Mouse (Mus musculus): ENCODE measurements at regions not wholly inside any gene's neighbourhood (a gene's known extent, or its start where the extent isn't known, plus 50 kb on each side); places are given as distances from the start of the nearest gene placed in this dataset.
"Not testable (repeated sequence)": the region's sequence is repeated elsewhere in the genome, so short reads cannot be mapped to it uniquely, and the experiment has no call there.

GRCm38 (mm10) chr3:7079073-7079472 lies 458.8 kb upstream of the 1700008P02Rik start:
- H3K36me3 ChIP-seq: no peaks in the 10 kb centered on the region
- no peak overlapping the region for H3K9ac ChIP-seq
- H3K4me2 ChIP-seq (replicated peaks): no peak overlapping the region
- H3K4me1 ChIP-seq: no peaks in the 10 kb centered on the region
- 0 out of 2 replicates have a peak, but pooled peaks cover 2% of the 10 kb centered on the region for H3K9me3 ChIP-seq (replicated peaks)
- H3K27ac ChIP-seq: no peak overlapping the region
- no peaks in the 10 kb centered on the region for H3K27me3 ChIP-seq
- no peak overlapping the region for H3K4me3 ChIP-seq
- 48% methylated on average over 1 of the region's 1 CpGs for WGBS
- ATAC-seq (ENCODE audit: low FRiP score): no peak

DNA sequence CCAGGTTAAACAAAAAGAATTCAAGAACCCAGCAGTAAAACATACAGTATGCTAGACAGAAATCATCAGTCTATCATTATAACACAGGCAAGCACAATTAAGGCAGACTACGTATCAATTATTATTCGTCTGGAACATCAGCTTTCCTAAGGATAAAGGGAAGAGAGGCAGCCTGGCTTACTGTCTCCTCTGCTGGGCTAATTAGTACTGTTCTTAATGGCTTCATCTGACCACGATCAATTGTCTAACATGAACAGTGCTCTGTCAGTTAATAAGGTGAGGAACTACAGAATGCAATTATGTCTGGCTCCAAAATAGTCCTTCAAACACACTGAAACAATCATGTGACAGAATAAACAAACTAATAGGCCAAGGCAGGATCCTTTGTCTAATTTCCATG lies 456.6 kb upstream of the 1700008P02Rik start:
- Histone ChIP-seq H3K4me1 (no peaks in the 10 kb centered on the region), H3K27ac (no peak overlapping the region), H3K27me3 (no peaks in the 10 kb centered on the region), H3K4me3 (no peak overlapping the region), H3K36me3 (no peaks in the 10 kb centered on the region), H3K4me2 (replicated peaks) (no peak overlapping the region), H3K9ac (no peak overlapping the region), H3K9me3 (replicated peaks) (0 out of 2 replicates have a peak, but pooled peaks cover 2% of the 10 kb centered on the region)
- WGBS: 71% methylated on average over 3 of the region's 3 CpGs
- peak; percentile 60; the same call in 1 of the 2 replicates for ATAC-seq (ENCODE audit: low FRiP score)

DNA sequence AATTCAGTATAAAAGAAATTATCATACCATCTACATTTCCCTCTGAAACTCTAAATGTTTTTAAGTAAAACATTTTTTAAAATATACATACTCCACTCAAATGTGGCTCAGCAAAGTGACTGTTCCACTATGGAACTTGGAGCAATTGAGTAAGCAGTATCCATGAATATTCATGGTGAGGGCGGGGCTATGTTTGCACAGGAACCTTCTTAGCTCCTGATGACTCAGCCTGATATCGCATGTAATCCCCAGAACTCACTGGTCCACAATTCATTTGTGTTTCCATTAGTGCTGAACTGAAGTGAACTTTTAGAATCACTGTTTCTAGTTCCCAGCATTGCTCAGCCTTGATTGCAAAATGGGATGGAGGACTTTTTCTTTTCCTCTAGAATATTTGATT lies 454.2 kb upstream of the 1700008P02Rik start:
- H3K27me3 ChIP-seq: no peaks in the 10 kb centered on the region
- no peak overlapping the region for H3K9ac ChIP-seq
- WGBS: 78% methylated on average over 2 of the region's 2 CpGs
- H3K4me2 ChIP-seq (replicated peaks): no peak overlapping the region
- H3K27ac ChIP-seq: no peak overlapping the region
- no peaks in the 10 kb centered on the region for H3K36me3 ChIP-seq
- H3K9me3 ChIP-seq (replicated peaks): 0 out of 2 replicates have a peak, but pooled peaks cover 2% of the 10 kb centered on the region
- H3K4me1 ChIP-seq: no peaks in the 10 kb centered on the region
- ATAC-seq (ENCODE audit: low FRiP score): no peak
- H3K4me3 ChIP-seq: no peak overlapping the region

DNA sequence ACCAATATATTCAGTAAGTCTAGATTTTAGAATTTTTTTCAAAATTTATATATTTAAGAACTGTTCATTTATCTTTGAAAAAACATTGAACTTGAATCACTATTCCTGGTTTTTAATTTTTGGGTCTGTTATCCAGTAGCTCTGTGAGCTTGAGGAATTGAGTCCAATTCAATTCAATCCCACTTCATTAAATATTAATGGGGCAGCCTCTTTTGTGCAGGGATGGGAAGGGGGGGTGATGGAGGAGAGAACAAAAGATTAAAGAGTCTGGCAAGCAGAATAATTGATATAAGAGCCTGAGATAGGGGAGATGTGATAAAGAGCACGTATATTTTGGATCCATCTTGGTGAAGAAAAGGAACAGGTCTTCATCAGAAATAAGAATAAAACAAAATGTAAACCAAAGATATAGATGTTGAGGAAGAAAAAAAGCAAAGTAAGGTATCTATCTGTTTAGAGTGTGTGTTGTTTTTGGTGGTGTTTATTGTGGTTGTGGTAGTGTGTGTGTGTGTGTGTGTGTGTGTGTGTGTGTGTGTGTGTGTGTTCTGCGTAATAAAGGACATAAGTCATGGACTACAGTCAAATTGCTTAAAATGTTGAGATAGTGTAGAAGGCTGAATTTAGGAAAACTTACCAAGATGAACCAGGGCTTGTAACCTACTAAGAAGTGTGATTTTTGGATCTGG lies 421.3 kb upstream of the 1700008P02Rik start:
- ATAC-seq (ENCODE audit: low FRiP score): peak; percentile 80
- Histone ChIP-seq H3K27ac (no peak overlapping the region), H3K4me2 (replicated peaks) (no peak overlapping the region), H3K4me1 (no peaks in the 10 kb centered on the region), H3K9me3 (replicated peaks) (no peaks in the 10 kb centered on the region; the same call in 1 of the 2 replicates), H3K4me3 (no peak overlapping the region), H3K36me3 (no peaks in the 10 kb centered on the region), H3K27me3 (no peaks in the 10 kb centered on the region), H3K9ac (no peak overlapping the region)
- 49% methylated on average over 2 of the region's 2 CpGs for WGBS

DNA sequence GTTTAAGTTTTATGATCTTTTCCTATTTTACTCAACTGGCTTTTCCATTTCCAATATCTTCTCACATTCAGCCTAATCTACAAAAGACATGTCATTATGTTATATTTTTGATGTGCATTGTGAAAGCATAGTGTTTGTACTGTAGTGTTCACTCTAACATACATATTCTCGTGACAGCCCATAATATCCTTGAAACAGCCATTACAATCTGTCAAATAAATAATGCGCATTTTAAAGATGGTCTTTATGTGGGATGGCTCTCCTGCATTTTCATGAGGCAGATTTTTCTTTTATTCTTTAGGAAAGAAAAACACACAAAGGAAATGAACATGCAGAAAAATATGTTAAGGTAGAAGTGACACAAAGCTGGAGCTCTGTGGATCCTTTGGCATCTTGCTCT lies 415.6 kb upstream of the 1700008P02Rik start:
- Histone ChIP-seq H3K27me3 (no peaks in the 10 kb centered on the region), H3K4me1 (no peaks in the 10 kb centered on the region), H3K4me2 (replicated peaks) (no peak overlapping the region), H3K9ac (no peak overlapping the region), H3K27ac (no peak overlapping the region), H3K36me3 (no peaks in the 10 kb centered on the region), H3K9me3 (replicated peaks) (no peaks in the 10 kb centered on the region; the same call in 1 of the 2 replicates), H3K4me3 (no peak overlapping the region)
- WGBS: 54% methylated on average over 2 of the region's 2 CpGs
- peak; percentile 53; the same call in 1 of the 2 replicates for ATAC-seq (ENCODE audit: low FRiP score)

- Histone ChIP-seq H3K4me3 (no peak overlapping the region), H3K27ac (no peak overlapping the region), H3K36me3 (no peaks in the 10 kb centered on the region), H3K4me1 (no peaks in the 10 kb centered on the region), H3K27me3 (no peaks in the 10 kb centered on the region), H3K9ac (no peak overlapping the region), H3K4me2 (replicated peaks) (no peak overlapping the region), H3K9me3 (replicated peaks) (no peaks in the 10 kb centered on the region)
- WGBS: 27% methylated on average over 5 of the region's 5 CpGs
- peak; percentile 82 for ATAC-seq (ENCODE audit: low FRiP score)
Observed at GRCm38 (mm10) chr3:7027845-7028244, 407.6 kb upstream of the 1700008P02Rik start.

GRCm38 (mm10) chr3:7014345-7014973 lies 394.2 kb upstream of the 1700008P02Rik start:
- Histone ChIP-seq H3K4me3 (no peak overlapping the region), H3K4me2 (replicated peaks) (no peak overlapping the region), H3K27ac (no peak overlapping the region), H3K4me1 (0 out of 2 replicates have a peak, but pooled peaks cover 2% of the 10 kb centered on the region), H3K9ac (no peak overlapping the region), H3K9me3 (replicated peaks) (no peaks in the 10 kb centered on the region), H3K36me3 (no peaks in the 10 kb centered on the region), H3K27me3 (no peaks in the 10 kb centered on the region)
- ATAC-seq (ENCODE audit: low FRiP score): no peak
- WGBS: 37% methylated on average over 7 of the region's 7 CpGs

- H3K4me2 ChIP-seq (replicated peaks): no peak overlapping the region
- no peaks in the 10 kb centered on the region for H3K9me3 ChIP-seq (replicated peaks)
- peaks cover 6% of the 10 kb centered on the region; the same call in 1 of the 2 replicates for H3K4me1 ChIP-seq
- peak overlapping the region; percentile 48; the same call in 1 of the 2 replicates for H3K27ac ChIP-seq
- no peak overlapping the region for H3K4me3 ChIP-seq
- no peaks in the 10 kb centered on the region for H3K36me3 ChIP-seq
- H3K27me3 ChIP-seq: no peaks in the 10 kb centered on the region
- H3K9ac ChIP-seq: no peak overlapping the region
- ATAC-seq (ENCODE audit: low FRiP score): no peak
Observed at GRCm38 (mm10) chr3:7013516-7013915, 393.3 kb upstream of the 1700008P02Rik start.

GRCm38 (mm10) chr3:7010294-7011087 lies 390.2 kb upstream of the 1700008P02Rik start:
- Histone ChIP-seq H3K27ac (0 out of 2 replicates have a peak overlapping the region, but pooled peaks have one; percentile 44), H3K36me3 (no peaks in the 10 kb centered on the region), H3K9ac (no peak overlapping the region), H3K27me3 (no peaks in the 10 kb centered on the region), H3K4me2 (replicated peaks) (no peak overlapping the region), H3K4me1 (peaks cover 6% of the 10 kb centered on the region; the same call in 1 of the 2 replicates), H3K9me3 (replicated peaks) (no peaks in the 10 kb centered on the region), H3K4me3 (no peak overlapping the region)
- peak; percentile 68; the same call in 1 of the 2 replicates for ATAC-seq (ENCODE audit: low FRiP score)
- WGBS: 45% methylated on average over 7 of the region's 7 CpGs

GRCm38 (mm10) chr3:7008671-7009217 lies 388.5 kb upstream of the 1700008P02Rik start:
- Histone ChIP-seq H3K4me1 (peaks cover 6% of the 10 kb centered on the region; the same call in 1 of the 2 replicates), H3K27me3 (no peaks in the 10 kb centered on the region), H3K9ac (no peak overlapping the region), H3K4me2 (replicated peaks) (no peak overlapping the region), H3K36me3 (no peaks in the 10 kb centered on the region), H3K9me3 (replicated peaks) (no peaks in the 10 kb centered on the region), H3K4me3 (no peak overlapping the region), H3K27ac (peak overlapping the region; percentile 60; the same call in 1 of the 2 replicates)
- no peak for ATAC-seq (ENCODE audit: low FRiP score)
- WGBS: 71% methylated on average over 7 of the region's 7 CpGs

GRCm38 (mm10) chr3:7007811-7008359 lies 387.6 kb upstream of the 1700008P02Rik start:
- no peak overlapping the region for H3K27ac ChIP-seq
- H3K4me2 ChIP-seq (replicated peaks): no peak overlapping the region
- no peak for ATAC-seq (ENCODE audit: low FRiP score)

DNA sequence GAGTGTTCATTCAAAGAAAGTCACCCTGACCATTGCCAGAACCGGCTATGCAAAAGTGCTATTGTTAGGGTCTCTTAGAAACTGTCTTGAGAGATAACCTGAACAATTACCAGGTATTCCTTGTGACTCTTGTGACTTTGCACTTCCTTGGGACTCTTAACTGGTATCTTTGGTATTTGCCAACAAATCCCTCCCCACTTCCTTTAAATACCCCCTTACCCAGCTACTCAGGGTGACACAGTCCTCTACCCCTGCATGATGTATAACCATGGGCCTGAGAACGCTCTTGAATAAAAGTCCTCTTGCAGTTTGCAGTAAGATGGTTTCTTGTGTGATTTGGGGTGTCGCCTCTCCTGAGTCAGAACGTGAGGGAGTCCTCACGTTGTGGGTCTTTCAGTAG lies 371.5 kb upstream of the 1700008P02Rik start:
- H3K9me3 ChIP-seq (replicated peaks); H3K4me3 ChIP-seq; H3K36me3 ChIP-seq; H3K4me1 ChIP-seq; ATAC-seq (ENCODE audit: low FRiP score); H3K9ac ChIP-seq; H3K4me2 ChIP-seq (replicated peaks); H3K27ac ChIP-seq; H3K27me3 ChIP-seq: not testable (repeated sequence)
- 84% methylated on average over 5 of the region's 5 CpGs for WGBS

More at GRCm38 (mm10) chr3:7007811-7008359, 387.6 kb upstream of the 1700008P02Rik start:
- no peaks in the 10 kb centered on the region for H3K36me3 ChIP-seq
- no peak overlapping the region for H3K9ac ChIP-seq
- 63% methylated on average over 5 of the region's 5 CpGs for WGBS
- H3K9me3 ChIP-seq (replicated peaks): no peaks in the 10 kb centered on the region
- H3K4me3 ChIP-seq: no peak overlapping the region
- H3K4me1 ChIP-seq: peaks cover 6% of the 10 kb centered on the region; the same call in 1 of the 2 replicates
- H3K27me3 ChIP-seq: no peaks in the 10 kb centered on the region
